Mouse (Mus musculus) bone marrow macrophage, adult 2 months (primary cell): ENCODE measurements at regions not wholly inside any gene's neighbourhood (a gene's known extent, or its start where the extent isn't known, plus 50 kb on each side); places are given as distances from the start of the nearest gene placed in this dataset.

Experiments
- H3K27ac ChIP-seq: 2 replicates; pipeline ENCODE4 v1.5.1; 2012; ENCODE audit warnings: low read depth, low read length; ENCODE audit not compliant: insufficient read depth
- H3K4me1 ChIP-seq: 2 replicates; pipeline ENCODE4 v1.6.1; 2012; ENCODE audit warnings: low read length; ENCODE audit not compliant: control insufficient read depth, insufficient read depth
- H3K4me3 ChIP-seq: 2 replicates; pipeline ENCODE4 v1.5.1; 2012; ENCODE audit warnings: mild to moderate bottlenecking, low read length, moderate library complexity; ENCODE audit not compliant: insufficient read depth
- CTCF ChIP-seq: IDR thresholded peaks from 2 replicates; pipeline ENCODE4 v1.5.1; 2012; ENCODE audit warnings: low read depth, mild to moderate bottlenecking, low read length, moderate library complexity
- POLR2A ChIP-seq: IDR thresholded peaks from 2 replicates; pipeline ENCODE4 v1.6.1; 2012; ENCODE audit warnings: mild to moderate bottlenecking, low read depth, low read length, borderline replicate concordance

DNA sequence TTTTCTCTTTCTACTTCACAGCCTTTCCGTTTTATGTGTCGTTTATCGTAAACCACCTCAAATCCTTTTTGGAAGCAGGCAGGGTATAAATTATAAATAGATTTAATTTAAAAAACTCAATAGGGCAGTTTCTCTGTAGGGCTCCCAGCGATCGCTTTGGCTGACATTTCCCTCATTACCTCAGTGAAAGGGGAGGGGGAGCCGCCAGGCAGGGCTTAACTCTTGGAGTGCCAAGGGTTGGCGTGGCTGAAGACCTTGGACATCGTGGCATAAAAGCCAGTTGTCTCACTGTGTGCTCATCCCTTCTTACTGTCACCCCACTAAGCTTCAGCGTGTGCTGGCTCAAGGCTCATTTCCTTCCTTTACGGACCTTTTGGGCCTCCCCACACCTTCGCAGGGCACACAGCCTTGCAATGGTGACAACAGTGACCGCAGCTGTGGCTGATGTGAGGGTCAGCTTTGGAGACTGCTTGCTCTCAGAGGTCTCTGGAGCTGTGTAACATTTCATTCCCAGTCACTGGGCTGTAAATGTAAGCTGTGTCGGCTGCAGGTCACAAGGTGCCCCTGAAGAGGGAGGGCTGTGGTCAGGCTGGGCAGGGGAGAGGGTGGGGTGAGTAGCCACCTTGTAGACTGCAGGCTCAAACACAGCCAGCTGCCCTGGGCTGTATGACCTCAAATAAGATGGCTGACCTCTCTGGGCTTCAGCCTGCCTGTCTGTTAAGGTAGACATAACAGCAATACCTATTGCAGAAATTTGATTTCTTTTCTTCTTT is 81.6 kb upstream of the Stx16 start:
- H3K4me3 ChIP-seq, result no peak overlapping the region
- H3K27ac ChIP-seq, result no peak overlapping the region
- H3K4me1 ChIP-seq, result no peaks in the 10 kb centered on the region
- TF ChIP-seq CTCF, result no peak
- no peak for TF ChIP-seq POLR2A

DNA sequence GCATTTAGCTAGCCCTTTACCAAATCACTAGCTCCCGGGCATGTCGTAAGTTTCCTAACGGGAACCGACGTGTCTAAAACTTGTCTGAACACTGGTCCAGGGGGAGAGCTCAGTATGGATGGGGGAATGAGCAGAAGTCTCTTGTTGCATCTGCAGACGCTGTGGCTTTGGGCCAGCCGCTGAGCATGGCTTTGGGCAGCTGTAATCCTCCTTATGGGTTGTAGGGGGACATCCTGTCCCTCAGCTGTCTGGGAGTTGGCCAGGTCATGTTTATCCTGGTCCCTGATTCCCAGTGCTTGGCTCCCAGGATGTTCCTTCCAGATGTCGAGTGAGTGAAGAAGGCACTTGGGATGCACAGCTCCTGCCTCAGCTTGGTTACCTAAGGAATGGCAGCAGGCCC is 71.4 kb upstream of the Stx16 start:
- no peak overlapping the region for H3K27ac ChIP-seq
- no peaks in the 10 kb centered on the region for H3K4me1 ChIP-seq
- no peak for TF ChIP-seq CTCF
- TF ChIP-seq POLR2A, result no peak
- H3K4me3 ChIP-seq, result no peak overlapping the region

DNA sequence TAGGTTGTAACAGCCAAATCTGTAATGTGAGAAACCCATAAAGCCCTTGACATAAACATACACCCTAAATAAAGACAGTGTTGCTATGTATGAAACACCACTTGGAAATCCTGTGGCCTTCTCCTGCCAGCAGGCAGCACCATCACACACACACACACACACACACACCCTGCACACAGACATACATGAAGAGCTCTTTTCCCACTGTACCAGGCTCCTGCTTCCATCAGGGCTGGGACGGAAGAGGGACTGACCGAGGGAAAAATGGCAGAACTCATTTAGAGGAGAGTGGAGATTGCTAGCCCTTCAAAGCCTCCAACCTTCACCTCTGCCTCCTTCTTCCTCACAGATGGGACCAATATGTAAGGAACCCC is 68.1 kb upstream of the Stx16 start:
- Histone ChIP-seq H3K4me3 (no peak overlapping the region), H3K4me1 (no peaks in the 10 kb centered on the region), H3K27ac (no peak overlapping the region)
- no peak for TF ChIP-seq CTCF
- no peak for TF ChIP-seq POLR2A

DNA sequence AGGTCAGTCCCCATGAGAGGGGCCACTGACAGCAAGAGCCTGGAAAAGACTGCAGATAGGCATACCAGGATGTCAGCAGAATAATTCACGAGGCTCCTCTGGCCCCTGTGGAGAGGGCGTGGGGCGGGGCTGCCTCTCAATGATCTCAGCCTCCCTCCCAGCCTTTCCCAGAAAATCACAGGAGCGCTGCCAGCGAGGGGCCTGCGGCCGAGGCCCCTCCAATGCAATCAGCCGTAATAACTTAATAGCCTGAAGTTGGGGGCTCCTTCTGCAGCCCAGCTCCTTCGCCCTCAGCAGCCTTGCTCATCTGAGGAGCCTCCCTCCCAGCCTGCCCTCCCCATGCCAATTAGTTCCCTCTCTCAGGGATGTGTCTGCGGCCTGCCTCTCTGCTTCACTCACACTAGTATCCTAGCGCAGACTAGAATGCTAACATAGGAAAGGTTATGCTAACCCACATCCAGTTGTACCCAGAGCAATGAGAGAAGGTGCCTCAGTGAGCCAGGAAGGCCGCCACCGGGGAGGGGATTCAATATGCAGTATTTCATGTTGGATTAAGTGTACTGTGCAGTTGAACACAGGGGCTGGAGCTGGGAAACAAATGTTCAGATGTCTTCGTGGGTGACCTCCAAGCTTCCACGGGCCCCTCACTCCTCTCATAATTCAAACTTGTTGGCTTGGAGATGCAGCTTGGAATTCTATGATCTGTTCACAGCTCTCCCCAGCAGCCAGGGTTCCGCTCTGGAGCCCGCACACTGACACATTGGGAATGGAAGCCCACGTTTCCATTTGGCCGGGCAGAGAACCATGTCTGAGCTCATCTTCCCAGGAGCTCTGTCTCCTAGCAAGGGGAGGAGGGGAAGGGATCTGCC is 67.5 kb upstream of the Stx16 start:
- no peaks in the 10 kb centered on the region for H3K4me1 ChIP-seq
- H3K27ac ChIP-seq, result no peak overlapping the region
- TF ChIP-seq CTCF (no peak), POLR2A (no peak)
- no peak overlapping the region for H3K4me3 ChIP-seq

DNA sequence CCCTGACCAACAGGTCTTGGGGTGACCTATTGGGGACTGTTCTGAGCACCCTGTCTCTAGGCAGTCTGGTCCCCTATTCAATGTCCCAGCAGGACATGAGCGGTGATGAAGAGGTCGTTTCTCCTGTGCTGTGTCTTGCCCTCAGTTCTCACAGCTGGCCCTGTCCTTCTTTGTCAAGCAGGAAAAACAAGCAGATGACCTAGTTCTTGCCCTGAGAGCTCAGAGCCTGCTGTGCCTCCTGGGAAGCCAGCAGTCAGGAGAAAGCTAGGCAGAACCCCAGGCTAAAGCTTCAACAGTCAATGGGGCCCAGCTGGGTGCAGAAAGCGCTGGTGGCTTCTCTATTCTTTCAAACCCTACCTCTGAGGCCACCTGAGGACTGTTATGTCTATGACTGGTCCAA is 66.1 kb upstream of the Stx16 start:
- TF ChIP-seq CTCF, result no peak
- TF ChIP-seq POLR2A, result no peak
- no peak overlapping the region for H3K27ac ChIP-seq
- H3K4me3 ChIP-seq, result no peak overlapping the region
- H3K4me1 ChIP-seq, result no peaks in the 10 kb centered on the region

DNA sequence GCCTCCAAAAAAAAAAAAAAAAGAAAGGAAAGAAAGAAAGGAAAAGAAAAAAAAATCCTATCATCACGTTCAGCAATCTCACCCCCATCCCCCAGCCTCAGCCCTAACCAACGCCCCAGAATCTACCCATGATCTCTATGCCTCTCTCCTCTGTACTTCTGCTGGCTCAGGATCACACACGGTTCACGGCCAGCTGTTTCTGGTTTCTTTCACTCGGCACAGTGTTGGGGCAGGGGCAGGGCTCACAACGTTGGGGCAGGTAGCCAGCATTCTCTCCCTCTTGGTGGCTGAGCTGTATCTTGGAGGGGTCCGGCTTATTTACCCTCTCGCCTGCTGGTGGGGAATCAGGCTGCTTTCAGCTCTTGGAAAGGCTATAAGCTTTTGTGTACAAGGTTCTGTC is 64.7 kb upstream of the Stx16 start:
- Histone ChIP-seq H3K4me3 (no peak overlapping the region), H3K4me1 (no peaks in the 10 kb centered on the region), H3K27ac (no peak overlapping the region)
- TF ChIP-seq POLR2A (no peak), CTCF (no peak)

DNA sequence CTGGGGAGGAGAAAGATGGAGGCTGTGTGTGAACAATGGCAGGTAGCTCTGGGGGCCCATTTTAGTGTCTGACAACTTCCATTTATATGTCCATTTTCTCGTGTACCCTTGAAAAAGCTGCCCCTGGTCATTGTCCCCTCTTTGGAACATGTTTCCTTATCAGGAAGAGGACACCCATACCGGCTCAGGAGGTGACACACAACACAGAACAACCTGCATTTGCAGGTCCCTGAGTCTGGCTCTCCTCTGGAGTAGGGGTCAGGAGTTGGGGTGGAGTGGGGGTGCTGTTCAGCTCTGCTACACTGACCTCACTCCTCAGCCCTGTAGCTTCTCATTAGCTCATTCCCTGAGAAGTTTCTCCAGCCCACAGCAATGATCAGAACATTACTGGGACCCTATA is 61.7 kb upstream of the Stx16 start:
- Histone ChIP-seq H3K4me1 (peaks cover 9% of the 10 kb centered on the region), H3K27ac (no peak overlapping the region), H3K4me3 (no peak overlapping the region)
- TF ChIP-seq CTCF (no peak), POLR2A (no peak)

DNA sequence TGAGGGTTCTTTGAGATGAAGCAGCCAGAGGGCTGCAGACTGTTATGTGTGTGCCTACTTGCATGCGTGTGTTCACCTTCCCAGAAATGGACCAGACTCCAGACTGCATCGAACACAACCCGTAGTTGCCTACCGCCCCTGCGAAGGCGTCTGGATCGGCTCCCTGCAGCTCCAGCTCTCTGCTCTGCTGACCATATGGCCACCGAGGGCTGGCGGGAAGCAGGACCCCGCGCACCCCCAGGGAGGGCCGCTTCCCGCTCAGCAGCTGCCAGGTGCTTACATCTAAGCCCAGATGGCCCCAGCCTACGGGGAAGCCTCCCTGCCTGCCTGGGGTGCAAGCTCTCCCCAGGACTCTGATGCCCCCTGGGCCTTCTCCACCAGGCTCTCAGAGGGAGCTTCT is 60.8 kb upstream of the Stx16 start:
- peaks cover 9% of the 10 kb centered on the region for H3K4me1 ChIP-seq
- H3K4me3 ChIP-seq, result no peak overlapping the region
- no peak overlapping the region for H3K27ac ChIP-seq
- TF ChIP-seq POLR2A, result no peak
- TF ChIP-seq CTCF, result no peak

DNA sequence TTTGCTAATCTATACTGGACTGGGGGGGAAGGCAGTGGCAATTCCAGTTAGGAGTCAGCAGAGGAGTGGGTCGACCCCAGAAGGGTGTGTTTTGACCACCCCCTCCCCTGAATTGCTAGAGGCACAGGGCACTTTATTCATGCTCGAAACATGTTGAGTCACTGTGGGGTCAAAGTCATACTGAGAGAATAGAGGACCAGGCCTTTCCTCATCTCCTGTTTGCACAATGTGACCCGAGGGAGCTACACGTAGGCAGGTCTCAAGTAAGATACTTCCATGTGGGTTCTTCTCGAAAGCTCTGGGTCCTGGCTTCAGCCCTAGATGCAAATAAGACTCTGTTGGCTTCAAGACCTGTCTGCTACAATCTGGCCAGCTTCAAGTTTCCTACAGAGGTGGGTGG is 60.0 kb upstream of the Stx16 start:
- no peak overlapping the region for H3K27ac ChIP-seq
- no peak overlapping the region for H3K4me3 ChIP-seq
- TF ChIP-seq POLR2A (no peak), CTCF (no peak)
- H3K4me1 ChIP-seq, result peaks cover 9% of the 10 kb centered on the region

DNA sequence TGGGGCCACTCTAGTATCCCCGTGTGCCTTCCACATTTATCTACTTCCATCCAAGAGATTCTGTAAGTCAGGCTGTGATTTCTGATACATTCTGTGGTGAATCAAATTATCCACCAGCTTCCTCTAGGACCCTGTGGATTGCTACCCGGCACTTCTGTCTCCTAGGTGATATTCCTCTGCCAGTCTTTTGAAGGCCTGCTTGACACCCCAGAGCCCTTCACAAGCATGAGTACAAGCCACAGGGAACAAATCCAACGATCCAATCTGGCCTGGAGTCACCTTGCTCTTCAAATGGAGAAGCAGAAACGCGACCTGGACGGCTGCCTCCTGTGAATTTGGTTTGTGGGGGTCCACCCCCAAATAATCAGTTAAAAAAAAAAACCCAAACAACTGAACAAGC is 59.1 kb upstream of the Stx16 start:
- peaks cover 9% of the 10 kb centered on the region for H3K4me1 ChIP-seq
- TF ChIP-seq POLR2A (no peak), CTCF (no peak)
- no peak overlapping the region for H3K27ac ChIP-seq
- no peak overlapping the region for H3K4me3 ChIP-seq
